Mouse (Mus musculus) megakaryocyte, embryonic 14.5 days (primary cell): ENCODE data around the gene Mta2.

Source experiments
- FLI1 ChIP-seq: IDR thresholded peaks from 2 replicates; pipeline ENCODE4 v1.6.1; 2012; ENCODE audit warnings: low read length, inconsistent platforms, mixed read lengths
- GATA1 ChIP-seq: IDR thresholded peaks from 3 replicates; pipeline ENCODE4 v1.6.1; 2012; ENCODE audit warnings: mixed read lengths, low read length, inconsistent platforms, borderline replicate concordance

GRCm38 (mm10) chr19:8920073-8920736 lies 21.5 kb upstream of the Mta2 start, which contains the start of gene B3gat3:
- no peak for TF ChIP-seq GATA1
- TF ChIP-seq FLI1: peak; percentile 91
